Mouse (Mus musculus) spleen, postnatal 36 days (tissue): ENCODE measurements at regions not wholly inside any gene's neighbourhood (a gene's known extent, or its start where the extent isn't known, plus 50 kb on each side); places are given as distances from the start of the nearest gene placed in this dataset.

Experiments
- DNase-seq, 2 experiments: peaks; one replicate each; pipeline ENCODE4 v3.0.0; 2022; ENCODE audit warnings: low spot score in 2 of 2, mixed read lengths in 1 of 2

DNA sequence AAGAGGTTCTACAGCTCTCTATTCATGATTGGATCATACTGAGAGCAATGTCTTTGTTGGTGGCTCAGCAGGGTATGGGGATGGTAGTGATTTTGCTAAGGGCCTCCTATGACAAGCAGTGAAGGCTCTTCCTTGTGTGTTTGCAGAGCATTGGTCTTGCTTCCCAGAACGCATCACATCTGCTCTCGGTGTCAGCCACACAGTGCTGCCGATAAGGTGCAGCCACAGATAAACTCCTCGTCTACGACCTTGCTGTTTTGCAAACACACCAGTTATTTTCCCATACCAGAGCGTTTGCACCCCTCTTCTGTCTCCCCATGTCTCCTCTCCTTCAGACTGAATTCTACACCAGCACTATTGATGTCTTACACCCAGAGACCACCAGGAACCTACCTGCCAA is 68.4 kb upstream of the Thpo start:
- no peak for DNase-seq

DNA sequence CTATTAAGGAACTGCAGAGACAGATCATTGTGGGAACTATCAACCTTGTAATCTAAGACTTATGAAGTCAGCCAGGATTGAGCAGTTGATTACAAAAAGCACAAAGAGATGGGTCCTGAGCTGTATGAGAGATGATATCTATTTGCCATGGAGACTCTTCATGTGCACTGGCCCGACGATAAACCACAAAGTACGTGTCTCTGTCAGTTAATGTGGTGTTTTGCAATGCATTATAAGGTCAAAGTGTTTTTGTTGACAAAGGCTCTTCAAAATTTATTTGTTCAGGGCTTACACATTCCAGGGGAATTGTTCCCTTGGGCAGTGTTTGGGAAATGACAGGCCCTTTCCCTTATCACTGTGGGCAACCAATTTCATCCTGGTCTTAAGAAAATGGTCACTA is 65.7 kb upstream of the Thpo start:
- no peak for DNase-seq

DNA sequence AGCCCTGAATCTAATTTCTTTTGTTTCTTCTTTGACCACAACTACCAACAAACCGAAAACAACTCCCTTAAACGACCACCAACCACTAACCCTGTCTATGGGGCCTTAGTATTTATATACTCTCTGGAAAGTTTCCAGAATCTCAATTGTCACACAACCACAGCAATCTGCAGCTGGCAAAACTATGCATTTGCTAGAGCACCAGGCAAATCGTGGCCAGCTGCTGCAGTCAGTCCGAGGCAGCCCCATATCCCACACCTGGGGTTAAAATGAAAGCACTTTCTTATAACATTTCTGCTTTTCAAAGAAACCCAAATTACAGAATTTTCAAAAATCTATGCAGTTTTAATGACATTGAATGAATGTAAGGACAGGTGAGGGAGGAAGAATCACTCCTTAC is 63.8 kb upstream of the Thpo start:
- no peak for DNase-seq

DNA sequence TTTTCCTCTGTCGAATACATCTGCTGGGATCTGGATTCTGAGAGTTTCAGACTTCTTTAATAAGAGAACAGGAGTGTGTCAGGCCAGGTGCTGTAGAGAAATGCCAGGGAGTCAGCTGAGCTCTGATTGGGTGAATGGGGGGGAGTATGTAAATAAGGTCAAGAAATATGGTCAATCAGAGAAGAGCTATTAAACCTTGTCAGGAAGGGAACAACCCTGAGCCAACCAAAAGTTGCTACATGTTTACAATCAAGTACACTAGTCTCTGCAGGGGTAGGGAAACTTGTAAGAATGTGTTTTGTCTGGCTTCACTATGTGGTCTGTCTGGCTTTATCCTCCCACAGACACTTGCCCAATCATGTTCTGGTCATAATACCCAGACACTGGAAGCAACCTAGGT is 60.4 kb upstream of the Thpo start:
- DNase-seq = no peak
